Mouse (Mus musculus): Measurements from ENCODE around the gene Jmy.

Jmy gene

GRCm38 (mm10) chr13:93458616-93459015 is 41.0 kb downstream of the Jmy start:
- DNase-seq = no peak

- DNase-seq = peak; percentile 67 to 71
These were observed 46.3 kb downstream of the Jmy start for GRCm38 (mm10) chr13:93453275-93453674.

- no peak for DNase-seq
These were observed 59.4 kb downstream of the Jmy start for GRCm38 (mm10) chr13:93440167-93440566.

GRCm38 (mm10) chr13:93429205-93429604 is 70.4 kb downstream of the Jmy start:
- no peak for DNase-seq

- DNase-seq = no peak
These were observed 71.4 kb downstream of the Jmy start for GRCm38 (mm10) chr13:93427920-93428876.

- no peak for DNase-seq
These were observed 76.4 kb downstream of the Jmy start for GRCm38 (mm10) chr13:93423224-93423623.

GRCm38 (mm10) chr13:93419779-93420178 is 79.8 kb downstream of the Jmy start:
- DNase-seq = no peak

GRCm38 (mm10) chr13:93418292-93418691 is 81.3 kb downstream of the Jmy start:
- no peak for DNase-seq

- DNase-seq = no peak
These were observed 84.6 kb downstream of the Jmy start for GRCm38 (mm10) chr13:93415055-93415454.

- DNase-seq = no peak
These were observed 89.3 kb downstream of the Jmy start for GRCm38 (mm10) chr13:93410343-93410742.

- no peak for DNase-seq
These were observed 92.8 kb downstream of the Jmy start for GRCm38 (mm10) chr13:93406855-93407254.

GRCm38 (mm10) chr13:93401947-93402346 is 97.7 kb downstream of the Jmy start:
- no peak for DNase-seq

GRCm38 (mm10) chr13:93399710-93400216 is 99.8 kb downstream of the Jmy start:
- peak; percentile 51 to 65 for DNase-seq

GRCm38 (mm10) chr13:93389242-93389625 is 110.4 kb downstream of the Jmy start:
- DNase-seq = no peak

- DNase-seq = no peak
These were observed 110.9 kb downstream of the Jmy start for GRCm38 (mm10) chr13:93388594-93389241.

- DNase-seq = peak; percentile 51 to 55
These were observed 112.2 kb downstream of the Jmy start for GRCm38 (mm10) chr13:93387440-93387839.

- DNase-seq = no peak
These were observed 114.5 kb downstream of the Jmy start for GRCm38 (mm10) chr13:93385147-93385546.

GRCm38 (mm10) chr13:93384481-93384880 is 115.1 kb downstream of the Jmy start:
- no peak for DNase-seq

GRCm38 (mm10) chr13:93383620-93384019 is 116.0 kb downstream of the Jmy start:
- DNase-seq = no peak

GRCm38 (mm10) chr13:93383092-93383491 is 116.5 kb downstream of the Jmy start:
- no peak for DNase-seq

- no peak for DNase-seq
These were observed 118.3 kb downstream of the Jmy start for GRCm38 (mm10) chr13:93381301-93381700.

GRCm38 (mm10) chr13:93380399-93381063 is 119.1 kb downstream of the Jmy start:
- DNase-seq = no peak
